ENCODE assay signal across 12 mouse cellular contexts in genomic region chr15:31134891-31135290, GRCm38 (mm10).
"Had no signal": no experiment of that assay in that cellular context is flagged by ENCODE, and none has a peak within 500 bp of the region (broad histone marks: within the 10 kb centered on the region; RNA-seq: fewer than 3 reads in every experiment).

No protein-coding gene starts in this region.

- DNase-seq: kidney, adult 18-20 months; kidney, postnatal 10 days; kidney, postnatal 4 days; lung, adult 18-20 months; retina, postnatal 1 day; thymus, postnatal 4 days had no signal

- H3K4me2 ChIP-seq: intestine, embryonic 15.5 days; limb, embryonic 12.5 days; midbrain, embryonic 13.5 days; neural tube, embryonic 13.5 days had no signal

- H3K9ac ChIP-seq: intestine, embryonic 15.5 days; limb, embryonic 12.5 days; liver, embryonic 14.5 days; midbrain, embryonic 13.5 days; neural tube, embryonic 13.5 days had no signal

- H3K27me3 ChIP-seq: intestine, embryonic 15.5 days; limb, embryonic 12.5 days; midbrain, embryonic 13.5 days; neural tube, embryonic 13.5 days had no signal

- H3K4me1 ChIP-seq: intestine, embryonic 15.5 days; limb, embryonic 12.5 days; midbrain, embryonic 13.5 days; neural tube, embryonic 13.5 days had no signal

- H3K4me3 ChIP-seq: intestine, embryonic 15.5 days; layer of hippocampus, adult 2 months; limb, embryonic 12.5 days; midbrain, embryonic 13.5 days; neural tube, embryonic 13.5 days had no signal

- H3K36me3 ChIP-seq: intestine, embryonic 15.5 days; limb, embryonic 12.5 days; midbrain, embryonic 13.5 days; neural tube, embryonic 13.5 days had no signal

- H3K27ac ChIP-seq: intestine, embryonic 15.5 days; layer of hippocampus, adult 2 months; limb, embryonic 12.5 days; liver, embryonic 14.5 days; midbrain, embryonic 13.5 days; neural tube, embryonic 13.5 days had no signal

- ATAC-seq: intestine, embryonic 15.5 days; midbrain, embryonic 13.5 days had no signal

- H3K9me3 ChIP-seq: intestine, embryonic 15.5 days; limb, embryonic 12.5 days; midbrain, embryonic 13.5 days; neural tube, embryonic 13.5 days had no signal
